Mouse (Mus musculus): ENCODE data around the gene Crk. TPM values are rescaled to one million over a fixed set of nuclear protein-coding genes. Genes with fewer than 3 reads are reported as not detected.

Gene Crk
- total RNA-seq (2023) = 10 to 100 TPM; 50.3 to 68.6 TPM

DNA sequence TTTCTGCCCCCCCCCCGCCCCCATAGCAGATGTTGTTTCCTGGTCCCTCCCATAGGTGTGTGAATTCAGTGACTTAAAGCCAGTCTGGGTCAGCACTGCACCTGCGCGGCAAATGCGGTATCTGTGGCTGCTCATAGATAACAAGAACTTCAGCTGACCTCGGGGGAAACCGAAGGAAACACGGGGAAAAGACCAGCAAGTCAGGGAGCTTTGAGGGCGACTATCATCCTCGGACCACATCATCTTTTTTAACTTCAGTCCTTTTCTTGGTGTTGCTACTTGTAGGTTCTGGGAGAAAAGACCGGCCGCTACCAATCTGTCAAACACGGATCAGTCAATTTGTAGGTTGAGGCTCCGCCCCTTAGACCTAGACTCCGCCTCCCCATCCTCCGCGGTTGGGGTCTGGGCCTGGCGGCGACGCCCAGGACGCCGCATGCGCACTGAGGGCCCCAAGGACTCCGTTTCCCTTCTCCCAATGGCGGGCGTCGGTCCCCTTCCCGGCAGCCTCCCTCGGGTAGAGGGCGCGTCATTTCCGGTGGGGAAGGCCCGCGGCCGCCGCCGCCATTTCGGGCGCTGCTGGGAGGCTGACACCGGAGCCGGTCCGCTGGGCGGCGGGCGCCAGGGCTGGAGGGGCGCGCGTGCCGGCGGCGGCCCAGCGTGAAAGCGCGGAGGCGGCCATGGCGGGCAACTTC is at the start of gene Crk:
Gene Crk, plus strand, starts transcription at position 513 of the 692 bp plus-strand sequence.

DNA sequence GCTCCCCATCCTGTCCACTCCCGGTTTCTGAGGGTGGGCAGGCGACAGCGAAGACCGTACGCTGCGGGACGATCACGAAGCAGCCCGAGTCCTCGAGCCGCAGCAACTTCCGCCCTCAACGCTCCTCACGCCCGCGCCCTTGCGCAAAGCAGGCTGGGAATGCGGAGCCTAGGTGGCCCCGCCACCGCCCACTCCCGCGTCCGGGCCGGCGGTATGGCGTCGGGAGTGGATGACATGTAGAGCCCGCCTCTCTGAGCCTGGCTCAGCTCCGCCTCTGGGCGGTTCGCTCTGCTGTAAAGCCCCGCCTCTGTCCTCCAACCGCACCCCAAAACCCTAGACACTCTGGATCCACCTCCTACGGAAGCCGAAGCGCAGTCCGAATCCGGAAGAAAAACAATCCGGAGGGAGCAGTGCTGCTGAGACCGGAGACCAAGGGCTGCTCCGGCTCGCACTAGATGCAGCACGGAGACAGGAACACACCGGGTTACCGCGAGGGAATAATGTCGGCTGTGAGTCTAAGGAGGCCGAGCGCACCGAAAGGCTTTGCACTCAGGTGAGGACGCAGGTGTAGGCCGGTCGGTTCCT is 48.3 kb upstream of the Crk start, which contains the start of gene Inpp5k:
Gene Inpp5k, plus strand, starts transcription at position 344 of the 585 bp plus-strand sequence.

DNA sequence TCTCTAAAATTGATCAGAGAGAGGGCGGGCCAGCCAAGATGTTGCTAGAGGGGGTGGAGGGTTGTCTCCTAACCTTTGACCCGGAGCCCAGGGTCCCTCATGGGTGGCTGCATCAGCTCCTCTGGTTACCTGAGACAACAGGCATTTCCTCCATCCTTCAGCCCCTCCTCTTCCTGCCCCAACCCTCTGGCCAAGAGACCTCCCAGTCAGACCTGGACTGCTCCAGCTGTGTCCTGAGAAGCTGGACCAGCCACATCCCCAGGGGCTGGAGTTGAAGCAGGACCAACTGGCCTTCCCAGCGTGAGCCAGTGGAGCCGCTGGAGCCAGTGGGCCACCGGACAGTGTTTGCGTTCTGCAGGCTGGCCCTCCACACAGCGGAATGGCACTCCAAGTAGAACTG is 28.7 kb upstream of the Crk start, which contains the start of gene Myo1c:
Gene Myo1c, plus strand, starts transcription at position 194 of the 400 bp plus-strand sequence.

DNA sequence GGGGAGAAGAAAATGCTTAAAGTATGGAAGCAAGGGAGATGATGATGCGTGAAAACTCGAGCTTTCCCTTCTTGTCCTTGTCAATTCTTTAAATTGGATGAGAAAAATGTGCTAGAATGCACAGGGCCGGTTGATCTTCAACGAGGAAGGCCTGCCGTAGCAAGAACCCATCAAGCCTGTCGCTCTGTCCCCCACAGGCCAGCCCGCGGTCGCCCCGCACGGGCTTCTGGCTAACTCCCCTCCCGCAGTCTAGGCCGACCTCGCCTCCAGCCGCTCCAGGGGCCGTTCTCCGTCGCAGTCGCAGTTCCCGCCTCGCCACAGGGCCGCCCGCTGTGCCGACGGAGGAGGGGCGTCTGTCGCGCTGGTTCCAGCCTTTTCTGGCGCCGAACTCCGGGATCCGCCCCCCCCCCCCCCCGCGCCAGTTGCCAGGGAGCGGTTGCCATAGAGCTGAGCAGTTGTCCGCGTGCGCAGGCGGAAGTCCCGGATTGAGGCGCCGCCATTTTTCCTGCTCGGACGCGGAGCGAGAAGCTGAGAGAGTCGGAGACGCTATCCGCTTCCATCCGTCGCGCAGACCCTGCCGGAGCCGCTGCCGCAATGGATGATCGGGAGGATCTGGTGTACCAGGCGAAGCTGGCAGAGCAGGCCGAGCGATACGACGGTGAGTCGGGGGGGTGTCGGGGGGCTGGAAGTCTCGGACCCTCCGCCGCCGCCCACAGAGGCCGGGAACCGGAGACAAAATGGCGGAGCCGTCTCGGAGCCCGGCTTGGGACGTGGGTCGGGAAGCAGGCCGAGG is 53.6 kb downstream of the Crk start, which contains the start of gene Ywhae:
Gene Ywhae, plus strand, starts transcription at position 436 of the 793 bp plus-strand sequence.

Other genes with a start within 250 kb of the Crk start
- gene Serpinf2, start 239.7 kb upstream of the Crk start, total RNA-seq (2023) = not detected
- gene Wdr81, start 224.5 kb upstream of the Crk start, total RNA-seq (2023) = 10 to 100 TPM; 25.4 to 25.8 TPM
- 1 to 10 TPM; 5.3 to 6.3 TPM for gene Tlcd2, start 217.5 kb upstream of the Crk start, total RNA-seq (2023)
- 100 to 1,000 TPM; 106 to 110 TPM for gene Prpf8, start 192.4 kb upstream of the Crk start, total RNA-seq (2023)
- under 1 TPM; 0.94 to 0.97 TPM for gene Rilp, start 169.2 kb upstream of the Crk start, total RNA-seq (2023)
- 1 to 10 TPM; 1.4 to 1.7 TPM for gene Scarf1, start 165.7 kb upstream of the Crk start, total RNA-seq (2023)
- 10 to 100 TPM; 54.6 to 73.8 TPM for gene Slc43a2, start 147.6 kb upstream of the Crk start, total RNA-seq (2023)
- gene Pitpna, start 91.2 kb upstream of the Crk start, total RNA-seq (2023) = 100 to 1,000 TPM; 201 to 220 TPM
- gene Inpp5k, start 48.3 kb upstream of the Crk start, total RNA-seq (2023) = 10 to 100 TPM; 70.5 to 82.5 TPM
- gene Myo1c, start 28.8 kb upstream of the Crk start, total RNA-seq (2023) = 10 to 100 TPM; 52.8 to 60.4 TPM
- 100 to 1,000 TPM; 205 to 219 TPM for gene Ywhae, start 53.6 kb downstream of the Crk start, total RNA-seq (2023)
- gene Doc2b, start 116.8 kb downstream of the Crk start, total RNA-seq (2023) = not detected

All from neutrophil, adult 83 days (primary cell).